Mouse (Mus musculus): ENCODE measurements around the gene Wasl.

Gene Wasl

DNA sequence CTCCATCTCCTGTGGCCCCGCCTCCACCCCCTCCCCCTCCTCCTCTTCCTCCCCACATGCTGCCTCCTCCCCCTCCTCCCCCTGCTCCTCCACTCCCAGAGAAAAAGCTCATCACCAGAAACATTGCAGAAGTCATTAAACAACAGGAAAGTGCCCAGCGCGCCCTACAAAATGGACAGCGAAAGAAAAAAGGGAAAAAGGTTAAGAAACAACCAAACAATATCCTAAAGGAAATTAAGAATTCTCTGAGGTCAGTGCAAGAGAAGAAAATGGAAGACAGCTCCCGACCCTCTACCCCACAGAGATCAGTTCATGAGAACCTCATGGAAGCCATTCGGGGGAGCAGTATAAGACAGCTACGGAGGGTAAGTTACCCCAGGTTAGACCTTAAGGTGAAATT lies 60.5 kb downstream of the Wasl start:
- DNase-seq (ENCODE audit: low spot score), result no peak

DNA sequence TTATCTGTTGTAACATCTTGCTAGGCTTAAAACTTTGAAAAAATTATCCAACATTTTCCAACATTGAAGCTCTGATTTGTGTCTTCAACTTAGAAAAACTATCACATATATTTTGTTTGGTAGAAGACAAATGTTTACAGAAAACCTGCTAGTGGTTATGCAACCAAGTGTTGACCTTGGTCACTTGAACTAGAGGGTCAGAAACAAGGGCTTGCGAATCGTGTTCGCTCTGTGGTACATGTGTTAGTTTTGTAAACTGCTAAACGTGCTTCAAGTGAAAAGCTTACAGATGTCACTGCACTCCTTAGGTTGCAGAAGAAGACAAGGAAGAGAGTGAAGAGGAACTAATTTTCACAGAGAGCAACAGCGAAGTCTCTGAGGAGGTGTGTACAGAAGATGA lies 61.8 kb downstream of the Wasl start:
- DNase-seq (ENCODE audit: low spot score), result no peak

DNA sequence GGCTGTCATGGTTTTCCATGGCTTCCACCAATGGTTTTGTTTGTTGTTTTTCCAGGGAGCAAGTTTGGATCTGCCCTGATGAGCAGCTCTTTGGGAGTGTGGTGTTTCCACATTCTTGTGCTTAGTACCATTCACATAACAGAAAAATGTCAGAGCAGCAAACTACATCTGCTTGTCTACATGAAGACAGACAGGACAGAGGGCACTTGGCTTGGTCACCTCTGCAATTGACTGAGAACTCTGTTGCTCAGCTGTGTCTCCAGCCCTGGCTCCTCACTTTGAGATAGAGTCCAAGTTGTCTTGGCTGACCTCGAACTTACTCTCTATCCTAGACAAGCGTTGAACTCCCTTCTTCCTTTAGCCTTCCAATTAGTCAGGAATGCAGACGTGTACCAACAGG lies 62.5 kb downstream of the Wasl start:
- DNase-seq (ENCODE audit: low spot score), result no peak

DNA sequence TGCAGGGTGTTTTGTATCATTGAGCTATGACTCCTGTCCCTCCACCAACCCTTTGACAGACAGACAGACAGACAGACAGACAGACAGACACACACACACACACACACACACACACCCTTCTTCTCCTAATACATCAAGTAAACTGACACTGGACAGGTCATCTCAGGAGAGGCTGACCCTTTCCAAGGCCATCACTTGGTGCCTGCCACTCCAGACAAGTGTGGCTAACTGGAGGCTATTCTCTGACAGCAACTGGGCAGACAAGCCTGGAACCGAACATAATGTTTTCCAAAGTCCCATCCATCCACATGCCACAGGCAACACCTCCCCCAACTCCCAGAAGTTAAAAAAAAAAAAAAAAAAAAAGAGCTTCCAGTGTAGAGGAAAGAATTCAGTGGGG lies 63.1 kb downstream of the Wasl start:
- no peak for DNase-seq (ENCODE audit: low spot score)

DNA sequence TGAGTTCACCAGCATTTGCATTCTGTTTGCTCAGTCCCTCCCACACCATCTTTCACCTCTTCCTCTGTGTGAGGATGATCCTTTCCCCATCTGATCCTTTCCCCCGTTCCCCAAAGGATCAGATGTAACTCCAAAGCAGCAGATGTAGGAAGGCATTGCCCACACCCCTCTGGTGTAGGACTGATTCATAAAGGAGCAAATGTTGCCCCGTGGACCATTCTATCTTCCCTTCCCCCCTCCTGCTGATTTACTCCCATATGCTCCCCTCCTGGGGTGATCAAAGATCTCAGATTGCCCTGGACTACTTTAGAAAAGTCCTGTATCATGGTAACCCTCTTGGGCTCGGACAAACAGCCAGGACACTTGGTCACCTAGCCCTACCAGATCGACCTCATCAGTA lies 64.1 kb downstream of the Wasl start:
- no peak for DNase-seq (ENCODE audit: low spot score)

DNA sequence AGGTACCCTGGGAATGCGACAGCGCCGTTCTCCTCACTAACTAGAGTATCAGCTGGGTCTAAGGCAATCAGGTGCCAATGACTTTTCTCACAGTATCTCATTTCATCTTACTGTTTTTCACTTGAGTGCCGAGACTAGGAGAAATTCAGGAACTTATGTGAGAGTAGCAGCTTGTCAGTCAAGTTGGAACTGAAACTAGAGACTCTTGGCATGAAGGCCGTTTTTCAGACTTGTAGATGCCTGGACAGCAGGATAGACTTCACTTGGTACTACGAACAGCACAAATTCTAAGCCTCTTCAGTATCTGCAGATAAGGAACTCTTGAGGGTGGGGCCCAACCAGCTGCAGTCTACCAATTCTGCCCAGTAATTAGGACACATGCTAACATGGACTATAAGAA lies 64.7 kb downstream of the Wasl start:
- no peak for DNase-seq (ENCODE audit: low spot score)

DNA sequence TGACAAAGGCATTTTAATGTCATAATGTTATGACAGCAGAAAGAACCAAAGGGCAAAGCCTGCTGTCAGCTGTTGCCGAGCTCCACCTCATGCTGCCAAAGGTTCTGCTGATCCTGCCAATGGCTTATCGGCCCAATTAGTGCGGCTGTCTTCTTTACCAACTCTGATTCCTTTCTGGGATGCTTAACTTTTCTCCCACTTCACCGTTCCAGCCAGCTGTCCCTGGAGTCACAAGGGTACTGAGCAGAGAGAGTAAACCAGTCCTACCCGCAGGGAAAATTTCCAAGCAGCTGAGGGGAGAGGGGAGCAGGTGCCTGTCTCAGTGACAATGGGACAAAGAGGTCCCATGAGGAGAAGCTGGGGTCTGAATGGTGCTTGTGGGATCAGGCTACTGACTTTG lies 65.2 kb downstream of the Wasl start:
- DNase-seq (ENCODE audit: low spot score), result no peak

DNA sequence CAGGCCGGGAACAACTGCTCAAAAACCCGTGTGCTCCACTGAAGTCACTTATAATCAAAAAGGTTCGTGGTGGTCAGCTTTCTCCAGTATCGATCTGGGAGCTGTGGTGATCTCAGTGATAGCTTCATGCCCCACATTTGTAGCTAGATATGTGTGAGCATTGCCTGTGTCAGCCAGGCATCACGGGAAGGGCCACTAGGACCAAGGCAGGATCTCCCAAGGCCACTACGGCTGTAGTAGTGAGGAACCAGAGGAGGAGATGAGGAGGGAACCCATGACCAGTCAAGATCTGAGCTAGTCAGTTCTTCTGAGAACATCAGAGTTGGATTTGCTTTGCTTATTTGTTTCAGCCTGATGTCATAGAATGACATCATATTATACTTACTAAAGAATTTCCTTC lies 65.6 kb downstream of the Wasl start:
- DNase-seq (ENCODE audit: low spot score), result no peak

DNA sequence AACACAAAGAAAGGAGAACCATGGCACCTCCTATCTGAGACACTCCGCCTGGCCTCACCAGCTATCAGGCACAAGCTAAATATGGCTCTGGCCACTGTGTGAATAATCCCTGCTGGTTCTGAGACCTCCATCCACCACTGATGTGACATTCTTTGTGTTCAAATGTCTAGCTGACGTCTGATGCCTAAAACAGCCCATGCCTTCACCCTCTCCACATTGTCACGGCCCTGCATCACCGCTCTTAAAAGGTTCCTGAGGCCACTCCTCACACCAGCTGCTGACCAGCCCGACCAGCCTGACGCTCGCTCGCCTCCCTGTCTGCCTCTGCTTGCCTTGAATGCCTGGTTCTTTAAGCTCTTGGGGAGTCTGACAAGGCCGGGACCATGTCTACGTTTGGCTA lies 67.3 kb downstream of the Wasl start, which contains the start of gene Lmod2:
Gene Lmod2, plus strand, starts transcription at position 263 of the 400 bp plus-strand sequence.
- DNase-seq (ENCODE audit: low spot score), result no peak

DNA sequence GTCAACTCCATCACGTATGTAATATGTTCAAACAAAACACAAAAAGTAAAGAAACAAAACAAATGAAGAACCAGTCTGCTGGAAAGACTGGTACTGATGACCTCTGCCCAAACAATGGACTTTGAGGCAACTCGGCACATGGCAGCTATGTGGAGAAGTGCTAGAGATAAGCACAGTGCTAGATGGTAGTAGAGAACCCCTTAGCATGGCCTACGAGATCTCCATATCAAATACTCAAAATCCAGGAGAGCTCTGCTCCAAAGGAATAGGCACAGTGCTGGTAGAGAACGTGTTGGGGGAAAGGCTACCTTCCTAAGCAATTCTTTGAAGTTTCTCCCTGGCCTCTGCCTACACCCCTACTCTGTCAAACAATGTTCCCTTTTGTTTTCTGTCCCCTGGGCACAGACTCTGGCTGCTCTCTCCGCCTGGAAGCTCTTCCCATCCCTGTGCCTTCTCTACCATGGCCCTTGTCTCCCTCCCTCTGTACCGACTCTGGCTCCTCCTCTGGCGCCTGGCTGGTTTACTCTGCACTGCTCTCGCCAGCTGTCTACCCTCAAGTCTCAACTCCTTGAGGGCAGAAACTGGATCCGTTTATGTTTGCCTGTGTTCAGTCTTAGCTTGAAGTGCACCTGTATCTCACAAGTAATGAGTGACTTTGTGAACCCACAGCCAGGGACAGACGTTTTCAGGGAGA lies 73.1 kb downstream of the Wasl start:
- DNase-seq (ENCODE audit: low spot score), result no peak

DNA sequence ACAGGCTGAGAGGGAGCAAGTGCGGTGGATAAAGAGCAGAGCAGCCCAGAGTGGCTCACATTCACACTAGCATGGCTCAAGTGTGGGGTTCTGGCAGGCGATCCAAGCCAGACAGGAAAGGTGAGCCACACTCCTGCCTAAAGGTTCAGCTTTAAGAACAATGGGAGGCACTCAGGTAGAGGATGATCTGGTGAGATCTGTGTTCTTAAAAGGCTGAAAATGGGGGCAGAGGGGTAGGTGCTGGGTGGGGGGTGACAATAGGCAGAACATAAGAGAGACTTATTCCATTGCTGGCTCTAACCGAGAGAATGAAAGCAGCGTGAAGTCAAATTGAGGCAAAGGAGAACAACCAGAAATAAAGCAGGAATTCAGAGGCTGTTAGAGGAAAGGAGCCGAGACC lies 74.5 kb downstream of the Wasl start:
- no peak for DNase-seq (ENCODE audit: low spot score)

DNA sequence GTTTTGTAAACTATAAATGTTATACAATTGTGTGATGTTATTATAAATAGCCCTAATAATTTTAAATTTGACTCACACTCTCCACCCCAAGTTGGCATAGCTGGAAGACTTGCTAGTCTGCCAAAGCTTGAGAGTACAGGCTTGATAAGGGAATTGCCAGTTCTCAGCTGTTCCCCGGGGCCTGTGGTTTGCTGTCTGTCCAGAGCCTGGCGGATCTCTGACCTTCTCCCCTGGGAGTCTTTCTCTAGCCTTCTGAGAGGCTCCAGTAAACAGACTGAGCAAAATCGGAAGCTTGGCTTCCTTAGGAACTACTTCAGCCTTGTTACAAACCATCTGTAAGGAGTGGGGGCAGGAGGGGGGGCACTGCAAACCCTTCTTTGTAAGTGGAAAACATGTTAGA lies 77.9 kb downstream of the Wasl start:
- DNase-seq (ENCODE audit: low spot score), result no peak

DNA sequence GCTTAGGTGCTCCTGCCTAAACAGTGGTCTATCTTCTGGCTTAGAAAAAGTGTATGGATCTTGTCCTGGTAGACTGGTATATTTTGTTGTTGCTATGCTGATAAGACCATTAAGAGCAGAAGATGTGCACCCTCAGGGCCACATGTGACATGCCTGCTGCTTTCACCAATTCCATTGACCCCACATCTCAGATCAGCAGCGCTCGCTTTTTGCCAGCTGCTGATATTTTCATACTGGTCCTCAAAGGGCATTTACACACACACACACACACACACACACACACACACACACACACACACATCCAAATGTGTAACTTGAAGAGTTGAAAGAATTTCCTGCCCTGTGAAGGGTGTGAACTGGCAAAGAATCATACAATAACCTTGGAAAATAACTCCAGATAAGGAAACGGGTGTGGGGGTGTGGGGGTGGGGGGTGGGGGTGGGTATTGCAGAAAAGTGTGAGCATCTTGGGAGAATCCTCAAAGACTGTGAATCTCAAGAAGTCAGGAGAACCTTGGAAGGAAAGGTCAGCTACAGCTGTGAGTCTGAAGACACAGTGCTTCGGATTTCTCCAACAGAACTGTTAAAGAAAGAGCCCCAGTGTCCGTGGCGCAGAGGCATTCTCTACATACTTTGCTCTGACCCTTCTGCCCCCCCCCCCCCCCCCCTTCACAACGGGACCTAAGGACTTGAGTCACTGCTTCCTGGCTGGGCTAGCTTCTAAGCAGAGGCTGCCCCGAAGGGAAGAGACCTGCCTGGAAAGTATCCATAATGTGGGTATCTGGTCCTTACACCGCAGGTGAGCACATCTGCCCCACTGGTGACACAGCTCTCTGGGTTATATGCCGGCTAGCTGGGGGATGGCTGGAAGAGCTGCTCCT lies 79.1 kb downstream of the Wasl start:
- no peak for DNase-seq (ENCODE audit: low spot score)

DNA sequence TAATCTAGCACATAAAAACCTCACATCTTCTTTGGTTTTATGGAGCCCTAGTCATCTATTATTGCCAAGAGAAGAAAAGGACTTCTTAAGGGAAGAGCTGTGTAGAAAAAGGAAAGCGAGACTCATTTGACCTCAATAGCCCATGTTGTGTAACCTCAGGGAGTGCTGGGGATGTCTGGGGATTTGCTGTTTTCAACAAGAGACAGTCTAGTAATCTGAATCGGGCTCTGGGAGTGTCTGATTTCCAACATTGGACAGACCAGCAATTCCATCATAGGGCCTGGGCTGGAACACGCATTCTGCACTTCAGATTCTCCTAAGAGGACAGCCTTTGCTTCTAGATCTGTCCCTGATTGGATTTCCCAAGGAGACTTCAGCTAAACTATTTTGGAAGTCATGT lies 81.4 kb downstream of the Wasl start:
- DNase-seq (ENCODE audit: low spot score), result no peak

DNA sequence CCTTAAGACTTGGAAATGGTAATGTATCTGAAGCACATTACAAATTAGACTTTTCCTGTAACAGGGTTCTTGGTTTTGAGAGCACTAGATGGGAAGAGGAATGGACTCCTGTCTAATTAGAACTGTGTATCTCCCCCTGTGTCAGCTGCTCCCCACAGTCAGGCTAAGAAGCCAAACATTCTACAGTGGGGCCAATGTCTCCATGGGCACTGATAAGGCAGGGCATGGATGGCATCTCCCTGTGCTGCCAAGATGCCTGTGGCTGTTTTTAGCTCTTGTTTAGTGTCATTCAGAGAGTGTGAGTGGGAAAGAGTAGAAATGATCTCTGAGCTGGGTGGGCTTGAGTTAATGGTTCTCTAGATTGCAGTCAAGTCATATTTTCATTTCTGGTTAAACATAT lies 91.5 kb downstream of the Wasl start:
- DNase-seq (ENCODE audit: low spot score), result no peak

DNA sequence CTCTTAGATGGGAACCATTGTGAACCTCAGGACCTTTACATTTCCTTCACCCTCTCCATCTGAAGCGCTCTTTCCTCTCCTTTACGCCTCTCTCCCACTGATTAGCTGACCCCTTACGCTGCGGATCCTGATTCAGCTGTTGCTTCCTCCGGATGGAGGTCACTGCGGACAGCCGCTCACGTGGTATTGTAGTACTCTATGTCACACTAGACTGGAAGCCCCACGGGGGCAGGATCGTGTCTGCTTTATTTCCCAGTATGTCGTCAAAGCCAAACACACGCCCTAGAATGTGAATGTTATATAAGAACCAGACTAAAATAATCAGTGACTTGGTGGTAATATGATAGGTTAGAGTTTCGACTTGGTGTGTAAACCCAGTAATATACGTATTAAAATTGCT lies 92.4 kb downstream of the Wasl start:
- DNase-seq (ENCODE audit: low spot score), result no peak

DNA sequence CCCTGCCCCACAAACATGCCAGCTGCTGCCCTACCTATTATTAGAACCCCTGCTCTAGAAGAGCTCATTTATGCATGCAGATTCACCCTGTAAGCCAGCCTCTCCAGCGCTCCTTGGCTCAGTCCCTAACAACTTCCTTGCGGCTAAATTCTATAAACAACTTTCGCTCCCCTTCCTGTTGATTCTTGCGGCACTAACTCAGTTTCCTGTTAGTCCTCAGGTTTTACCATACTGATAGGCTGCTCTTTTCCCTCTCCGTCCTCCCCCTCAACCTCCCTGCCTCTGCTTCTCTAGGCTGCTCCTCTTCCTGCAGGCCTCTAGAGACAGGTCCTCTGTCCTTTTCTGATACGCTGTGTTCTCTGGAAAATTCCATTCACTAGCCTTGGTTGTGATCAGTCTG lies 93.7 kb downstream of the Wasl start:
- no peak for DNase-seq (ENCODE audit: low spot score)

DNA sequence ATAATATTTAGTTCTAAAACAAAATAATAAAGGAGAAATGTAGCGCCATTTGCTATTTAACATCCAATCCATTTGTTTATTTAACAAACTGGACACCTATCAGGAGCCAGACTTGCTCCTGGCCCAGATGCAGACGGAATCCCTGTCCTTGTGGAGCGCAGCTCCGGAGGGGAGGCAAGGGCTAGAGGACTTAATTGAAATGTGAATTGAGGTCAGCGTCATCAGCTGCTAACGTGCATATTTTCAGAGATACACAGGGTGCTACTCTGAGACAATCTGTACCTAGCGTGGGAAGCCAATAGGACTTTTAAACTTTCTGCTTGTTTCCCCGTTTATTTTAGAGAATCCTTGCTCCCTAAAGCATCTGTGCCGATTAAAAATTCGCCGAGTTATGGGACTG lies 94.5 kb downstream of the Wasl start:
- no peak for DNase-seq (ENCODE audit: low spot score)

DNA sequence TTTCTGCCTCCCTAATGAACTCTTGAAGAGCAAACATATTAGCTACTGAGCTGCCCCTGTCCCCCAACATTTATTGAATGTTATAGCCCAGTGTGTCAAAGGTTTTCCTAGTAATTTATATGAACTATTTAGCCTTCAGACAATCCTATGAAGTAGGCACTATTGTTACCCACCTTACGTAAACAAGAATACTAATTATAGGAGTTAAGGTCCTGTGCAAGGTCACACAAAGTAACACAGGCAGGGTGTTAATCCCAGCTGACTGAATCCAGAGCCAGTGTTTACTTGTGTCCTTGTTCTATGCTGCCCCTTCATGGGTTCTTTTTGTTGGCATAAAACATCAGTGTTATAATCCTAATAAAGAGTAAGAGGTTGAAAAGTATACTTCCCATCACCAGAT lies 95.1 kb downstream of the Wasl start:
- no peak for DNase-seq (ENCODE audit: low spot score)

DNA sequence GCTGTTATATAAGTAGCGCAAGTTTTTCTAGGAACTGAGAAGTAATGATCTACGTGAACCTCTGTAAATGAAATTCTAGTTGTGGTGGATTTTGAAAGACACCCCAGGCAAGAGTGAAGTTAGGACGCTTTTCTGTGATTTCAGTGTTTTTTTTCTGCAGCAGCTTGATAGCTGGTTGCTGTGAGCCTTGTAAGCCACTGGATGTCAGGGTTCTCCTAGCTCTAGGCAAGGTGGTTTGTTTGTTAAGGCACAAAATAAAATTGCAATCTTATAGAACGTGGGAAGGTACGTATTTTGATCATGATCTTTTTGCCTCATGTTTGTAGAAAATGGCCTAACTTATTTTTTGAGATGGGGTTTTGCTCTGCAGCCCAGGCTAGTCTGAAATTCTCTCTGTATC lies 95.8 kb downstream of the Wasl start:
- no peak for DNase-seq (ENCODE audit: low spot score)

DNA sequence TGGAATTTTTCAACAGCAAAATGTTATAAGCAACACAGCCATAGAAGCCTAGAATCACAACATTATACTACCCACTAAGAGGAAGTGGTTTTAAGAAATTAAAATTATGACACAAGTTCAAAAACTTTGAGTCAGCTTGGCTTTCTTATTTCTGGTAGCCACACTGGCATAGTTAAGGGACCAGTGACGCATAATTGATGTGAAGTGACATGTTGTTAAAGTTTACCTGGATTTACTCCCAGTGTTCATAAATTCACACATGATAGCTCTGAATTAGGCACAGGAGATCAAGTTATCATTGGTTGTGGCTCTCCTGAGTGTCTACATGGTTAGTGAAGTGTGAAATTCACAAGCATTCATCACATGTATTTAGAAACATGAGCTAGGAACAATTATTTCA lies 99.9 kb downstream of the Wasl start:
- DNase-seq (ENCODE audit: low spot score), result no peak

DNA sequence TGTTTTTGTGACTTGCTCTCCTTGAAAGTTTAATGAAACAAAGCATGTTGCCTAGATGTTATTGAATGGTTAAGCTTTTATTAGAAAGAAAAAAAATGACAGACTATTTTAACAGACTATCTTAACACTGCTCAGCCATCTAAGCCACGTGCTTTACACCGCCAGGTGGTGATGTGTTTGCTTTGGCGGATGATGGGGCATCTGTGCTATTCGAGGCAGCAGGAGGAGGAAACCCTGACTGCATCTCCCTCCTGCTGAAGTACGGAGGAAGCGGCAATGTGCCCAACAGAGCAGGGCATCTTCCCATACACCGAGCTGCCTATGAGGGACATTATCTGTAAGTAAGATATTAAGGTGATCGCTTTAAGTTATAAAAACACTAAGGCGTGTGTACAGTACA lies 100.7 kb downstream of the Wasl start:
- no peak for DNase-seq (ENCODE audit: low spot score)
